Mouse (Mus musculus) MEL (cell line): ENCODE data around the gene Ube2f. TPM values are rescaled to one million over a fixed set of nuclear protein-coding genes. Genes with fewer than 3 reads are reported as not detected.

Source experiments
- DNase-seq: peaks from one replicate; pipeline ENCODE4 v3.0.0; 2011; ENCODE audit warnings: low read depth, low spot score
- H3K27ac ChIP-seq: 2 replicates; pipeline ENCODE4 v1.5.1; 2012; ENCODE audit warnings: low read depth, mild to moderate bottlenecking, control low read depth, low read length, moderate library complexity; ENCODE audit not compliant: control insufficient read depth
- H3K27me3 ChIP-seq, 2 experiments: fragments of 150-350 bp in 1 of 2; sonication (generic) in 1 of 2; 2 replicates each; pipeline ENCODE4 v1.6.1; 2012; ENCODE audit warnings: low read length in 2 of 2, mild to moderate bottlenecking in 2 of 2, improper control_type of control experiment in 1 of 2, moderate library complexity in 1 of 2; ENCODE audit not compliant: insufficient read depth in 2 of 2, control insufficient read depth in 1 of 2
- H3K36me3 ChIP-seq, 2 experiments: 2 replicates each; pipeline ENCODE4 v1.6.1; 2012 to 2014; ENCODE audit warnings: low read length in 2 of 2, improper control_type of control experiment in 1 of 2, inconsistent platforms in 1 of 2, mild to moderate bottlenecking in 1 of 2; ENCODE audit not compliant: insufficient read depth in 2 of 2, control insufficient read depth in 1 of 2
- H3K4me1 ChIP-seq, 2 experiments: fragments of 150-350 bp in 1 of 2; sonication (generic) in 1 of 2; 2 replicates each; pipeline ENCODE4 v1.6.1; 2012; ENCODE audit warnings: low read length in 2 of 2, improper control_type of control experiment in 1 of 2, mild to moderate bottlenecking in 1 of 2; ENCODE audit not compliant: insufficient read depth in 2 of 2, control insufficient read depth in 1 of 2
- H3K4me3 ChIP-seq, 2 experiments: fragments of 150-350 bp in 1 of 2; sonication (generic) in 1 of 2; 2 replicates each; pipeline ENCODE4 v1.5.1; 2012; ENCODE audit warnings: low read depth in 2 of 2, low read length in 2 of 2, mild to moderate bottlenecking in 2 of 2, moderate library complexity in 2 of 2, control low read depth in 1 of 2, improper control_type of control experiment in 1 of 2; ENCODE audit not compliant: control insufficient read depth in 1 of 2, insufficient read depth in 1 of 2
- H3K79me2 ChIP-seq: 2 replicates; pipeline ENCODE4 v1.6.1; 2012; ENCODE audit warnings: mild to moderate bottlenecking, low read length, moderate library complexity; ENCODE audit not compliant: control insufficient read depth, poor library complexity, insufficient read depth
- H3K9ac ChIP-seq: 2 replicates; pipeline ENCODE4 v1.6.1; 2012; ENCODE audit warnings: low read depth, mild to moderate bottlenecking, control low read depth, low read length, moderate library complexity; ENCODE audit not compliant: control insufficient read depth, poor library complexity, severe bottlenecking
- H3K9me3 ChIP-seq: fragments of 150-350 bp; sonication (generic); replicated peaks from 2 replicates; pipeline ENCODE4 v1.6.1; 2012; ENCODE audit warnings: mild to moderate bottlenecking, low read length, improper control_type of control experiment, moderate library complexity; ENCODE audit not compliant: insufficient read depth
- CHD1 ChIP-seq: IDR thresholded peaks from 2 replicates; pipeline ENCODE4 v1.6.1; 2012; ENCODE audit warnings: low read depth, mild to moderate bottlenecking, inconsistent platforms, low read length, improper control_type of control experiment
- CTCF ChIP-seq, 3 experiments: IDR thresholded peaks in 2 of 3; conservative IDR thresholded peaks in 1 of 3; 2 replicates each; pipeline ENCODE4 v1.5.1; 2011 to 2012; ENCODE audit warnings: low read length in 3 of 3, low read depth in 2 of 3, mild to moderate bottlenecking in 2 of 3, improper control_type of control experiment in 1 of 3, inconsistent platforms in 1 of 3, mixed read lengths in 1 of 3, moderate library complexity in 1 of 3; ENCODE audit not compliant: control insufficient read depth in 1 of 3, insufficient read depth in 1 of 3, poor library complexity in 1 of 3, severe bottlenecking in 1 of 3
- E2F4 ChIP-seq: IDR thresholded peaks from 2 replicates; pipeline ENCODE4 v1.6.1; 2011; ENCODE audit warnings: low read depth, low read length, improper control_type of control experiment, borderline replicate concordance
- ELF1 ChIP-seq: IDR thresholded peaks from 2 replicates; pipeline ENCODE4 v1.6.1; 2014; ENCODE audit warnings: low read depth, mild to moderate bottlenecking, inconsistent platforms, low read length, improper control_type of control experiment, moderate library complexity
- EP300 ChIP-seq, 2 experiments: IDR thresholded peaks; 2 replicates each; pipeline ENCODE4 v1.6.1; 2011; ENCODE audit warnings: improper control_type of control experiment in 2 of 2, low read length in 2 of 2, low read depth in 1 of 2, mild to moderate bottlenecking in 1 of 2
- GABPA ChIP-seq: IDR thresholded peaks from 2 replicates; pipeline ENCODE4 v1.6.1; 2012; ENCODE audit warnings: low read depth, mild to moderate bottlenecking, inconsistent platforms, low read length, improper control_type of control experiment, moderate library complexity
- GATA1 ChIP-seq: IDR thresholded peaks from 2 replicates; pipeline ENCODE4 v1.6.1; 2011; ENCODE audit warnings: low read depth, low read length, improper control_type of control experiment
- HCFC1 ChIP-seq: IDR thresholded peaks from 2 replicates; pipeline ENCODE4 v1.6.1; 2012; ENCODE audit warnings: low read depth, mild to moderate bottlenecking, inconsistent platforms, low read length, improper control_type of control experiment, moderate library complexity
- JUND ChIP-seq: IDR thresholded peaks from 2 replicates; pipeline ENCODE4 v1.6.1; 2011; ENCODE audit warnings: low read depth, mild to moderate bottlenecking, improper control_type of control experiment, low read length
- KAT2A ChIP-seq: conservative IDR thresholded peaks from 2 replicates; pipeline ENCODE4 v1.6.1; 2012; ENCODE audit warnings: low read depth, low read length, improper control_type of control experiment, inconsistent platforms
- MYB ChIP-seq: IDR thresholded peaks from 2 replicates; pipeline ENCODE4 v1.6.1; 2011; ENCODE audit warnings: mild to moderate bottlenecking, low read depth, low read length, improper control_type of control experiment
- MYC ChIP-seq: IDR thresholded peaks from 2 replicates; pipeline ENCODE4 v1.6.1; 2011; ENCODE audit warnings: low read depth, mild to moderate bottlenecking, low read length, improper control_type of control experiment, moderate library complexity
- NELFE ChIP-seq: IDR thresholded peaks from 2 replicates; pipeline ENCODE4 v1.6.1; 2011; ENCODE audit warnings: low read depth, low read length, improper control_type of control experiment
- POLR2AphosphoS2 ChIP-seq: IDR thresholded peaks from 2 replicates; pipeline ENCODE4 v1.6.1; 2011; ENCODE audit warnings: low read length, improper control_type of control experiment
- SIN3A ChIP-seq: IDR thresholded peaks from 2 replicates; pipeline ENCODE4 v1.6.1; 2012; ENCODE audit warnings: low read length, improper control_type of control experiment, inconsistent platforms
- SMC3 ChIP-seq: IDR thresholded peaks from 2 replicates; pipeline ENCODE4 v1.6.1; 2011; ENCODE audit warnings: low read depth, low read length, improper control_type of control experiment
- TAL1 ChIP-seq: IDR thresholded peaks from 2 replicates; pipeline ENCODE4 v1.6.1; 2012; ENCODE audit warnings: mild to moderate bottlenecking, inconsistent platforms, low read length, moderate library complexity, mixed read lengths
- UBTF ChIP-seq: IDR thresholded peaks from 2 replicates; pipeline ENCODE4 v1.6.1; 2012; ENCODE audit warnings: low read depth, mild to moderate bottlenecking, inconsistent platforms, low read length, improper control_type of control experiment, moderate library complexity, borderline replicate concordance; ENCODE audit not compliant: insufficient read depth
- USF1 ChIP-seq: IDR thresholded peaks from 2 replicates; pipeline ENCODE4 v1.6.1; 2014; ENCODE audit warnings: low read depth, mild to moderate bottlenecking, inconsistent platforms, low read length, improper control_type of control experiment, moderate library complexity
- ZMIZ1 ChIP-seq: IDR thresholded peaks from 2 replicates; pipeline ENCODE4 v1.6.1; 2012; ENCODE audit warnings: low read depth, mild to moderate bottlenecking, inconsistent platforms, low read length, improper control_type of control experiment, moderate library complexity
- ZNF384 ChIP-seq: IDR thresholded peaks from 2 replicates; pipeline ENCODE4 v1.6.1; 2012; ENCODE audit warnings: low read depth, mild to moderate bottlenecking, inconsistent platforms, low read length, improper control_type of control experiment
- polyA plus RNA-seq, 2 experiments: library from polyadenylated mRNA; stranded (reverse) in 1 of 2; unstranded in 1 of 2; fragments of >175 nt in 1 of 2; fragments of >200 nt in 1 of 2; gene quantifications; 2 replicates each; pipeline versions ENCODE4 v1.2.1 to v1.2.4; 2012; ENCODE audit warnings: low replicate concordance in 2 of 2, low read depth in 1 of 2; ENCODE audit not compliant: insufficient read length in 2 of 2, insufficient read depth in 1 of 2, missing spikeins in 1 of 2
- total RNA-seq: library from RNA; depleted of rRNA; stranded (reverse); fragments of 300-350 nt; gene quantifications from 2 replicates; pipeline ENCODE4 v1.2.3, GENCODE M21; 2012

The Ube2f gene
- total and polyA plus RNA-seq, 3 experiments, result 57.4 to 71.3 TPM; not detected in 1

DNA sequence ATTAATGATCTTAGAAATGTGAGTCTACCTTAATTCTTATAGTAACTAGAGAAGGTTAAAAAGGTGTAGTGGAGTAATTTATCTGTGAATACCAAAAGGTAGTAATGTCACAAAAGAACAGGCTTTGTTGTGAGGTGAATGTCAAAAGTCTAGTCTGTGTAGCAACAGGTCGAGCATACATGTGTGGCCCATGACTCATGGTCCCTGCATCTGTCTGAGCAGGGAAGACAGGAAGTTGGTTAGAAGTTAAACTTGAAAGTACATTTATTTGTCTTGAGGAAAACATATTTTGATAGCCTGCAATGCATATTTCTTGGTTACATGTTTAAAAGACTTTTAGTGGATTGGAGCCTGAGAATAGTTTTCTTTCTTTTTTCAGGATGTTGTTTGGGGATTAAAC, 29.0 kb downstream of the Ube2f start:
- Histone ChIP-seq H3K9ac (no peak overlapping the region), H3K4me1 (peaks cover 10 to 15% of the 10 kb centered on the region in 2 experiments; a peak in 3 of 4 replicates), H3K27me3 (no peaks in the 10 kb centered on the region)
- no peak for TF ChIP-seq ZNF384
- no peak for TF ChIP-seq SIN3A
- TF ChIP-seq NELFE, result no peak
- no peak for TF ChIP-seq JUND
- no peak for TF ChIP-seq ELF1
- no peak for TF ChIP-seq CTCF (IDR thresholded peaks at IDR 0.05 in 2 of 3, conservative IDR thresholded peaks at IDR 0.05 in 1 of 3; ENCODE audit: control insufficient read depth in 1 of 3, insufficient read depth in 1 of 3, low read depth in 2 of 3, low read length in 3 of 3, poor library complexity in 1 of 3, severe bottlenecking in 1 of 3)
- TF ChIP-seq POLR2AphosphoS2, result no peak
- no peak for TF ChIP-seq GABPA
- no peak for TF ChIP-seq KAT2A
- TF ChIP-seq UBTF, result no peak
- TF ChIP-seq CHD1, result no peak
- no peak for TF ChIP-seq MYC
- no peak for TF ChIP-seq ZMIZ1
- TF ChIP-seq EP300 (IDR thresholded peaks at IDR 0.05; ENCODE audit: low read depth in 1 of 2, low read length in 2 of 2), result no peak
- TF ChIP-seq, all 39 proteins: peak for 0
- H3K27ac ChIP-seq, result no peak overlapping the region
- H3K36me3 ChIP-seq, result peaks cover 15 to 16% of the 10 kb centered on the region in 2 experiments
- no peaks in the 10 kb centered on the region for H3K79me2 ChIP-seq
- no peak for DNase-seq
- H3K4me3 ChIP-seq, result no peak overlapping the region
- no peaks in the 10 kb centered on the region for H3K9me3 ChIP-seq

DNA sequence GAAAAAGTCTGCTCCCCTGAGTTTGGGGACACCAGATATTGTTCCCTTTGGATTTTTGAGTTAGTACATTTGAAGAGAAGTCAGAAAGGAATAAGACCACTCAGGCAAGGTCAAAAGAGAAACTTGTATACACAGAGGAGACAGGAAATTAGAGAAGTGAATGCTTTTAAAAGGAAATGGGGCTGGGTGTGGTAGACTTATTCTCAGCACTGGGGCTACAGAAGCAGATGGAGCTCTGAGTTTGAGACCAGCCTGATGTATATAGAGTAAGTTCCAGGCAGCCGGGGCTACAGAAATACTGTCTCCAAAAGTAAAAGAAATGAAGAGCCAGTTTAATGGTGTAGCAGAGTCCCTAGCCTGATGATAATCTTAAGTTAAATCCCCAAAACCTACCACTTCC, 32.5 kb downstream of the Ube2f start:
- H3K27ac ChIP-seq, result no peak overlapping the region; the same call in 1 of the 2 replicates
- no peak for DNase-seq
- H3K9ac ChIP-seq, result no peak overlapping the region
- H3K79me2 ChIP-seq, result no peaks in the 10 kb centered on the region
- H3K9me3 ChIP-seq, result no peaks in the 10 kb centered on the region
- no peak overlapping the region for H3K4me3 ChIP-seq
- H3K4me1 ChIP-seq, result peaks cover 0 to 2% of the 10 kb centered on the region in 2 experiments; a peak in 2 of 4 replicates
- H3K36me3 ChIP-seq, result peaks cover 4 to 15% of the 10 kb centered on the region in 2 experiments
- H3K27me3 ChIP-seq, result no peaks in the 10 kb centered on the region
- TF ChIP-seq NELFE, result no peak
- TF ChIP-seq KAT2A, result no peak
- no peak for TF ChIP-seq ZNF384
- TF ChIP-seq MYC, result no peak
- no peak for TF ChIP-seq USF1
- no peak for TF ChIP-seq SIN3A
- TF ChIP-seq CHD1, result no peak
- TF ChIP-seq GATA1, result no peak
- no peak for TF ChIP-seq SMC3
- no peak for TF ChIP-seq TAL1
- no peak for TF ChIP-seq HCFC1
- TF ChIP-seq E2F4, result no peak
- no peak for TF ChIP-seq MYB
